Mouse (Mus musculus): ENCODE results near the gene Ercc1. TPM values are rescaled to one million over a fixed set of nuclear protein-coding genes. Genes with fewer than 3 reads are reported as not detected.

Gene Ercc1
- total and polyA plus RNA-seq, 3 experiments, result 22.2 to 37.5 TPM; not detected in 1

- no peak overlapping the region for H3K4me3 ChIP-seq (ENCODE audit: control insufficient read depth in 1 of 2, insufficient read depth in 1 of 2, low read depth in 2 of 2, low read length in 2 of 2)
- no peak overlapping the region for H3K9ac ChIP-seq (ENCODE audit: control insufficient read depth, low read depth, low read length, poor library complexity, severe bottlenecking)
- TF ChIP-seq ELF1 (IDR thresholded peaks at IDR 0.05; ENCODE audit: low read depth, low read length), result no peak
- no peak for TF ChIP-seq BHLHE40 (IDR thresholded peaks at IDR 0.05; ENCODE audit: borderline replicate concordance, low read depth, low read length)
- no peak for TF ChIP-seq EP300 (IDR thresholded peaks at IDR 0.05; ENCODE audit: low read depth in 1 of 2, low read length in 2 of 2)
- no peak for TF ChIP-seq MXI1 (IDR thresholded peaks at IDR 0.05; ENCODE audit: low read depth, low read length)
- TF ChIP-seq ZMIZ1 (IDR thresholded peaks at IDR 0.05; ENCODE audit: low read depth, low read length), result no peak
- TF ChIP-seq NELFE (IDR thresholded peaks at IDR 0.05; ENCODE audit: low read depth, low read length), result no peak
- TF ChIP-seq MAFK (IDR thresholded peaks at IDR 0.05; ENCODE audit: borderline replicate concordance, low read depth, low read length), result no peak
- TF ChIP-seq POLR2AphosphoS5 (IDR thresholded peaks at IDR 0.05; ENCODE audit: borderline replicate concordance, low read depth, low read length), result no peak
- TF ChIP-seq MYB (IDR thresholded peaks at IDR 0.05; ENCODE audit: low read depth, low read length), result no peak
- no peak for TF ChIP-seq MAX (IDR thresholded peaks at IDR 0.05; ENCODE audit: low read length)
- no peak for TF ChIP-seq KAT2A (conservative IDR thresholded peaks at IDR 0.05; ENCODE audit: low read depth, low read length)
- TF ChIP-seq MYC (IDR thresholded peaks at IDR 0.05; ENCODE audit: low read depth, low read length), result no peak
- H3K9me3 ChIP-seq (replicated peaks; ENCODE audit: insufficient read depth, low read length), result no peaks in the 10 kb centered on the region
- DNase-seq (ENCODE audit: low read depth, low spot score), result no peak
- no peak overlapping the region for H3K27ac ChIP-seq (ENCODE audit: control insufficient read depth, low read depth, low read length)
- H3K36me3 ChIP-seq (ENCODE audit: control insufficient read depth in 1 of 2, insufficient read depth in 2 of 2, low read length in 2 of 2), result peaks cover 0 to 11% of the 10 kb centered on the region in 2 experiments; a peak in 2 of 4 replicates
- H3K27me3 ChIP-seq (ENCODE audit: control insufficient read depth in 1 of 2, insufficient read depth in 2 of 2, low read length in 2 of 2), result peaks cover 0 to 2% of the 10 kb centered on the region in 2 experiments; a peak in 1 of 4 replicates
- no peaks in the 10 kb centered on the region for H3K79me2 ChIP-seq (ENCODE audit: control insufficient read depth, insufficient read depth, low read length, poor library complexity)
- peaks cover 4 to 35% of the 10 kb centered on the region in 2 experiments for H3K4me1 ChIP-seq (ENCODE audit: control insufficient read depth in 1 of 2, insufficient read depth in 2 of 2, low read length in 2 of 2)
These were observed 23.1 kb upstream of the Ercc1 start for GRCm38 (mm10) chr7:19321464-19321863.

- Histone ChIP-seq H3K36me3 (ENCODE audit: control insufficient read depth in 1 of 2, insufficient read depth in 2 of 2, low read length in 2 of 2) (peaks cover 0 to 12% of the 10 kb centered on the region in 2 experiments; a peak in 2 of 4 replicates), H3K4me1 (ENCODE audit: control insufficient read depth in 1 of 2, insufficient read depth in 2 of 2, low read length in 2 of 2) (peaks cover 9 to 30% of the 10 kb centered on the region in 2 experiments), H3K9me3 (replicated peaks; ENCODE audit: insufficient read depth, low read length) (no peaks in the 10 kb centered on the region), H3K79me2 (ENCODE audit: control insufficient read depth, insufficient read depth, low read length, poor library complexity) (no peaks in the 10 kb centered on the region), H3K4me3 (ENCODE audit: control insufficient read depth in 1 of 2, insufficient read depth in 1 of 2, low read depth in 2 of 2, low read length in 2 of 2) (no peak overlapping the region), H3K27ac (ENCODE audit: control insufficient read depth, low read depth, low read length) (no peak overlapping the region), H3K9ac (ENCODE audit: control insufficient read depth, low read depth, low read length, poor library complexity, severe bottlenecking) (no peak overlapping the region), H3K27me3 (ENCODE audit: control insufficient read depth in 1 of 2, insufficient read depth in 2 of 2, low read length in 2 of 2) (peaks cover 0 to 2% of the 10 kb centered on the region in 2 experiments; a peak in 1 of 4 replicates)
- TF ChIP-seq ETS1 (IDR thresholded peaks at IDR 0.05; ENCODE audit: low read depth, low read length), result no peak
- no peak for TF ChIP-seq MYC (IDR thresholded peaks at IDR 0.05; ENCODE audit: low read depth, low read length)
- no peak for TF ChIP-seq UBTF (IDR thresholded peaks at IDR 0.05; ENCODE audit: borderline replicate concordance, insufficient read depth, low read depth, low read length)
- no peak for TF ChIP-seq RAD21 (IDR thresholded peaks at IDR 0.05; ENCODE audit: low read depth, low read length)
- TF ChIP-seq GABPA (IDR thresholded peaks at IDR 0.05; ENCODE audit: low read depth, low read length), result no peak
- TF ChIP-seq KAT2A (conservative IDR thresholded peaks at IDR 0.05; ENCODE audit: low read depth, low read length), result no peak
- TF ChIP-seq CHD1 (IDR thresholded peaks at IDR 0.05; ENCODE audit: low read depth, low read length), result no peak
- no peak for TF ChIP-seq ZC3H11A (IDR thresholded peaks at IDR 0.05; ENCODE audit: low read depth, low read length)
- no peak for TF ChIP-seq CHD2 (IDR thresholded peaks at IDR 0.05; ENCODE audit: low read length)
- no peak for TF ChIP-seq JUND (IDR thresholded peaks at IDR 0.05; ENCODE audit: low read depth, low read length)
- TF ChIP-seq SIN3A (IDR thresholded peaks at IDR 0.05; ENCODE audit: low read length), result no peak
- no peak for TF ChIP-seq ZMIZ1 (IDR thresholded peaks at IDR 0.05; ENCODE audit: low read depth, low read length)
- TF ChIP-seq GATA1 (IDR thresholded peaks at IDR 0.05; ENCODE audit: low read depth, low read length), result no peak
- no peak for DNase-seq (ENCODE audit: low read depth, low spot score)
These were observed 22.1 kb upstream of the Ercc1 start for GRCm38 (mm10) chr7:19322489-19322888.
